Mouse (Mus musculus): ENCODE measurements around the gene Nrap. TPM values are rescaled to one million over a fixed set of nuclear protein-coding genes. Genes with fewer than 3 reads are reported as not detected.

Gene Nrap
- polyA plus RNA-seq, 1 experiment: 0.07 TPM

- TF ChIP-seq POLR2A (IDR thresholded peaks at IDR 0.05; ENCODE audit: control insufficient read depth, low read depth, low read length): no peak
- no peak for TF ChIP-seq CTCF (IDR thresholded peaks at IDR 0.05; ENCODE audit: control insufficient read depth, insufficient read depth, insufficient replicate concordance, low read depth, low read length)
- H3K4me3 ChIP-seq (ENCODE audit: control insufficient read depth, low read depth, low read length): no peak overlapping the region
- no peaks in the 10 kb centered on the region for H3K36me3 ChIP-seq (ENCODE audit: control insufficient read depth, insufficient read depth, low read length)
- H3K4me1 ChIP-seq (ENCODE audit: control insufficient read depth, insufficient read depth, low read length): no peaks in the 10 kb centered on the region
- no peaks in the 10 kb centered on the region for H3K27me3 ChIP-seq (ENCODE audit: control insufficient read depth, insufficient read depth, low read length)
- no peak overlapping the region for H3K27ac ChIP-seq (ENCODE audit: control insufficient read depth, insufficient read depth, low read depth, low read length)
Observed at GRCm38 (mm10) chr19:56372226-56372625, 17.6 kb downstream of the Nrap start.

- Histone ChIP-seq H3K27ac (ENCODE audit: control insufficient read depth, insufficient read depth, low read depth, low read length) (no peak overlapping the region), H3K4me3 (ENCODE audit: control insufficient read depth, low read depth, low read length) (no peak overlapping the region), H3K27me3 (ENCODE audit: control insufficient read depth, insufficient read depth, low read length) (no peaks in the 10 kb centered on the region), H3K36me3 (ENCODE audit: control insufficient read depth, insufficient read depth, low read length) (no peaks in the 10 kb centered on the region), H3K4me1 (ENCODE audit: control insufficient read depth, insufficient read depth, low read length) (no peaks in the 10 kb centered on the region)
- no peak for TF ChIP-seq CTCF (IDR thresholded peaks at IDR 0.05; ENCODE audit: control insufficient read depth, insufficient read depth, insufficient replicate concordance, low read depth, low read length)
- no peak for TF ChIP-seq POLR2A (IDR thresholded peaks at IDR 0.05; ENCODE audit: control insufficient read depth, low read depth, low read length)
Observed at GRCm38 (mm10) chr19:56370389-56371150, 19.3 kb downstream of the Nrap start.

- Histone ChIP-seq H3K27ac (ENCODE audit: control insufficient read depth, insufficient read depth, low read depth, low read length) (no peak overlapping the region), H3K27me3 (ENCODE audit: control insufficient read depth, insufficient read depth, low read length) (no peaks in the 10 kb centered on the region), H3K36me3 (ENCODE audit: control insufficient read depth, insufficient read depth, low read length) (no peaks in the 10 kb centered on the region), H3K4me1 (ENCODE audit: control insufficient read depth, insufficient read depth, low read length) (no peaks in the 10 kb centered on the region), H3K4me3 (ENCODE audit: control insufficient read depth, low read depth, low read length) (no peak overlapping the region)
- TF ChIP-seq CTCF (IDR thresholded peaks at IDR 0.05; ENCODE audit: control insufficient read depth, insufficient read depth, insufficient replicate concordance, low read depth, low read length) (no peak), POLR2A (IDR thresholded peaks at IDR 0.05; ENCODE audit: control insufficient read depth, low read depth, low read length) (no peak)
Observed at GRCm38 (mm10) chr19:56368912-56369311, 20.9 kb downstream of the Nrap start.

GRCm38 (mm10) chr19:56367778-56368177 is 22.1 kb downstream of the Nrap start:
- Histone ChIP-seq H3K36me3 (ENCODE audit: control insufficient read depth, insufficient read depth, low read length) (no peaks in the 10 kb centered on the region), H3K27me3 (ENCODE audit: control insufficient read depth, insufficient read depth, low read length) (no peaks in the 10 kb centered on the region), H3K4me3 (ENCODE audit: control insufficient read depth, low read depth, low read length) (no peak overlapping the region), H3K27ac (ENCODE audit: control insufficient read depth, insufficient read depth, low read depth, low read length) (no peak overlapping the region), H3K4me1 (ENCODE audit: control insufficient read depth, insufficient read depth, low read length) (no peaks in the 10 kb centered on the region)
- TF ChIP-seq POLR2A (IDR thresholded peaks at IDR 0.05; ENCODE audit: control insufficient read depth, low read depth, low read length) (no peak), CTCF (IDR thresholded peaks at IDR 0.05; ENCODE audit: control insufficient read depth, insufficient read depth, insufficient replicate concordance, low read depth, low read length) (no peak)

DNA sequence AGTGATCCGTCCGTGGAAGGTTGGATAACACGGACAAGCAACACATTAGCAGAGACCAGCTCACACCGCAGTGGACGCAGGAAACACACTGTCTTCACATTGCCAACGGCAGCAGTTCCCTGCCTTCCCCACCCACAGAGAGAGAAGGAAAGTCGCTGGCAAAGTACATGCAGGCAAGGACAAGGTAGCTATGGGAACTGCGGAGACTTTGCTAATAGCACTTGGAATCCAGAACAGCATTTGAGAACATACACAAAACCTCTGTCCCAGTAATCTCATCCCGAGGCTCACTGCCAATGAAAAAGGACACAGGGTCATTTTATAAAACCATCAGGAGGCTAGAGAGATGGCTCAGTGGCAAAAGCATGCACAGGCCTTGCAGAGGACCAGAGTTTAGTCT is 23.2 kb downstream of the Nrap start:
- H3K27me3 ChIP-seq (ENCODE audit: control insufficient read depth, insufficient read depth, low read length): no peaks in the 10 kb centered on the region
- H3K4me3 ChIP-seq (ENCODE audit: control insufficient read depth, low read depth, low read length): no peak overlapping the region
- no peaks in the 10 kb centered on the region for H3K36me3 ChIP-seq (ENCODE audit: control insufficient read depth, insufficient read depth, low read length)
- no peak overlapping the region for H3K27ac ChIP-seq (ENCODE audit: control insufficient read depth, insufficient read depth, low read depth, low read length)
- TF ChIP-seq POLR2A (IDR thresholded peaks at IDR 0.05; ENCODE audit: control insufficient read depth, low read depth, low read length) (no peak), CTCF (IDR thresholded peaks at IDR 0.05; ENCODE audit: control insufficient read depth, insufficient read depth, insufficient replicate concordance, low read depth, low read length) (no peak)
- no peaks in the 10 kb centered on the region for H3K4me1 ChIP-seq (ENCODE audit: control insufficient read depth, insufficient read depth, low read length)

- H3K27me3 ChIP-seq (ENCODE audit: control insufficient read depth, insufficient read depth, low read length): no peaks in the 10 kb centered on the region
- H3K4me1 ChIP-seq (ENCODE audit: control insufficient read depth, insufficient read depth, low read length): no peaks in the 10 kb centered on the region
- no peak overlapping the region for H3K27ac ChIP-seq (ENCODE audit: control insufficient read depth, insufficient read depth, low read depth, low read length)
- no peak overlapping the region for H3K4me3 ChIP-seq (ENCODE audit: control insufficient read depth, low read depth, low read length)
- H3K36me3 ChIP-seq (ENCODE audit: control insufficient read depth, insufficient read depth, low read length): no peaks in the 10 kb centered on the region
- TF ChIP-seq CTCF (IDR thresholded peaks at IDR 0.05; ENCODE audit: control insufficient read depth, insufficient read depth, insufficient replicate concordance, low read depth, low read length) (no peak), POLR2A (IDR thresholded peaks at IDR 0.05; ENCODE audit: control insufficient read depth, low read depth, low read length) (no peak)
Observed at GRCm38 (mm10) chr19:56366168-56366567, 23.7 kb downstream of the Nrap start.

DNA sequence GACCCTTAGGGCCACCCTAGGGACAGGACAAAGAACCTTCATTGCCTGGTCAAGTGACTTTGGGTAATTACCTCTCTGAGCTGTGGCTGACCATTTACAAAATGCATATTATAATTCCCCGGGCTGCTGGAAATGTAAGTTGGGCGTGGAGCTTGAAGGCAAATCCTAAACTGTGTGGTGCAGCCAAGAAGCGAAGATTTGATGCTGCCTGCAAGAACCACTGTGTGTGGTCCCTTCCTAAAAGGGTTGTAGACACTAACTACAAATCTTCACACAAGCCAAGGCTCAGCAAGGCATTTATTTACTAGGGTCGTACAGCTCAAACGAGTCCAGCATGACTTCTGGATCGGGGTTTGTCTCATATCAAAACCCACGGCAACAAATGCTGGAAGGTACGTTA is 25.3 kb downstream of the Nrap start:
- H3K27ac ChIP-seq (ENCODE audit: control insufficient read depth, insufficient read depth, low read depth, low read length): no peak overlapping the region
- H3K4me1 ChIP-seq (ENCODE audit: control insufficient read depth, insufficient read depth, low read length): no peaks in the 10 kb centered on the region
- H3K36me3 ChIP-seq (ENCODE audit: control insufficient read depth, insufficient read depth, low read length): no peaks in the 10 kb centered on the region
- H3K4me3 ChIP-seq (ENCODE audit: control insufficient read depth, low read depth, low read length): no peak overlapping the region
- TF ChIP-seq POLR2A (IDR thresholded peaks at IDR 0.05; ENCODE audit: control insufficient read depth, low read depth, low read length) (no peak), CTCF (IDR thresholded peaks at IDR 0.05; ENCODE audit: control insufficient read depth, insufficient read depth, insufficient replicate concordance, low read depth, low read length) (no peak)
- H3K27me3 ChIP-seq (ENCODE audit: control insufficient read depth, insufficient read depth, low read length): no peaks in the 10 kb centered on the region

Measured in testis, adult 2 months (tissue).